Mouse (Mus musculus) CH12.LX (cell line): ENCODE results near the gene Catsper3. TPM values are rescaled to one million over a fixed set of nuclear protein-coding genes. Genes with fewer than 3 reads are reported as not detected.

Source experiments
- DNase-seq: peaks from one replicate; pipeline ENCODE4 v3.0.0-alpha.2; 2013; ENCODE audit errors: extremely low read depth
- H3K27ac ChIP-seq: 2 replicates; pipeline ENCODE4 v1.5.1; 2012; ENCODE audit warnings: low read depth, mild to moderate bottlenecking, control low read depth, moderate library complexity; ENCODE audit not compliant: insufficient read depth
- H3K27me3 ChIP-seq: replicated peaks from 2 replicates; pipeline ENCODE3; 2012; ENCODE audit warnings: inconsistent platforms
- H3K36me3 ChIP-seq, 2 experiments: replicated peaks in 1 of 2; 2 replicates each; pipeline versions ENCODE3 to v1.6.1; 2012; ENCODE audit warnings: inconsistent platforms in 1 of 2, low read length in 1 of 2, mild to moderate bottlenecking in 1 of 2, mixed read lengths in 1 of 2, moderate library complexity in 1 of 2; ENCODE audit not compliant: control insufficient read depth in 1 of 2, insufficient read depth in 1 of 2
- H3K4me1 ChIP-seq, 2 experiments: 2 replicates each; pipeline ENCODE4 v1.6.1; 2012; ENCODE audit warnings: inconsistent platforms in 1 of 2, moderate library complexity in 1 of 2; ENCODE audit not compliant: insufficient read depth in 2 of 2, control insufficient read depth in 1 of 2
- H3K4me2 ChIP-seq: 2 replicates; pipeline ENCODE4 v1.6.1; 2012; ENCODE audit warnings: low read depth, mild to moderate bottlenecking, control low read depth; ENCODE audit not compliant: poor library complexity, insufficient read depth, severe bottlenecking
- H3K4me3 ChIP-seq, 3 experiments: fragments of 150-350 bp in 1 of 3; sonication (generic) in 1 of 3; replicated peaks in 1 of 3; 2 replicates each; pipeline versions ENCODE3 to v1.5.1; 2011 to 2012; ENCODE audit warnings: low read depth in 2 of 3, low read length in 2 of 3, mild to moderate bottlenecking in 2 of 3, moderate library complexity in 2 of 3, control low read depth in 1 of 3, improper control_type of control experiment in 1 of 3, inconsistent platforms in 1 of 3, mixed read lengths in 1 of 3; ENCODE audit not compliant: poor library complexity in 1 of 3
- H3K79me2 ChIP-seq: replicated peaks from 2 replicates; pipeline ENCODE4 v1.6.1; 2012; ENCODE audit warnings: mild to moderate bottlenecking, moderate library complexity; ENCODE audit not compliant: control insufficient read depth, poor library complexity, insufficient read depth, severe bottlenecking; ENCODE audit errors: extremely low read depth
- H3K9ac ChIP-seq: 2 replicates; pipeline ENCODE4 v1.6.1; 2012; ENCODE audit warnings: low read depth, mild to moderate bottlenecking, control low read depth, moderate library complexity; ENCODE audit not compliant: insufficient read depth
- H3K9me3 ChIP-seq: replicated peaks from 2 replicates; pipeline ENCODE3; 2012; ENCODE audit warnings: low read length, inconsistent platforms, mixed read lengths
- BHLHE40 ChIP-seq: IDR thresholded peaks from 2 replicates; pipeline ENCODE4 v1.6.1; 2011; ENCODE audit warnings: mild to moderate bottlenecking, low read depth, low read length, improper control_type of control experiment
- CHD2 ChIP-seq: IDR thresholded peaks from 2 replicates; pipeline ENCODE4 v1.6.1; 2011; ENCODE audit warnings: low read length, improper control_type of control experiment
- CTCF ChIP-seq, 2 experiments: IDR thresholded peaks in 1 of 2; conservative IDR thresholded peaks in 1 of 2; 2 replicates each; pipeline ENCODE4 v1.5.1; 2011 to 2012; ENCODE audit warnings: low read depth in 2 of 2, low read length in 2 of 2, improper control_type of control experiment in 1 of 2, inconsistent platforms in 1 of 2, mild to moderate bottlenecking in 1 of 2, moderate library complexity in 1 of 2
- E2F4 ChIP-seq: IDR thresholded peaks from 2 replicates; pipeline ENCODE4 v1.6.1; 2011; ENCODE audit warnings: low read depth, low read length, improper control_type of control experiment; ENCODE audit not compliant: insufficient replicate concordance
- ETS1 ChIP-seq: conservative IDR thresholded peaks from 2 replicates; pipeline ENCODE4 v1.6.1; 2012; ENCODE audit warnings: low read depth, mild to moderate bottlenecking, inconsistent platforms, low read length, improper control_type of control experiment, moderate library complexity
- JUN ChIP-seq: IDR thresholded peaks from 2 replicates; pipeline ENCODE4 v1.6.1; 2011; ENCODE audit warnings: low read depth, mild to moderate bottlenecking, low read length, improper control_type of control experiment, moderate library complexity; ENCODE audit not compliant: insufficient read depth
- JUND ChIP-seq: conservative IDR thresholded peaks from 2 replicates; pipeline ENCODE4 v1.6.1; 2011; ENCODE audit warnings: low read depth, low read length, improper control_type of control experiment
- KAT2A ChIP-seq: IDR thresholded peaks from 2 replicates; pipeline ENCODE4 v1.6.1; 2012; ENCODE audit warnings: low read length, improper control_type of control experiment, inconsistent platforms; ENCODE audit not compliant: insufficient replicate concordance
- MAFK ChIP-seq: IDR thresholded peaks from 2 replicates; pipeline ENCODE4 v1.6.1; 2011; ENCODE audit warnings: low read length, improper control_type of control experiment; ENCODE audit not compliant: insufficient replicate concordance
- MAX ChIP-seq: IDR thresholded peaks from 2 replicates; pipeline ENCODE4 v1.6.1; 2011; ENCODE audit warnings: low read length, improper control_type of control experiment
- MEF2A ChIP-seq: IDR thresholded peaks from 2 replicates; pipeline ENCODE4 v1.6.1; 2014; ENCODE audit warnings: low read depth, mild to moderate bottlenecking, inconsistent platforms, low read length, improper control_type of control experiment, borderline replicate concordance
- NRF1 ChIP-seq: IDR thresholded peaks from 2 replicates; pipeline ENCODE4 v1.6.1; 2014; ENCODE audit warnings: low read depth, mild to moderate bottlenecking, inconsistent platforms, low read length, improper control_type of control experiment, moderate library complexity
- POLR2A ChIP-seq: IDR thresholded peaks from 2 replicates; pipeline ENCODE4 v1.6.1; 2011; ENCODE audit warnings: low read depth, mild to moderate bottlenecking, improper control_type of control experiment, low read length
- RAD21 ChIP-seq: IDR thresholded peaks from 2 replicates; pipeline ENCODE4 v1.6.1; 2011; ENCODE audit warnings: low read depth, mild to moderate bottlenecking, low read length, improper control_type of control experiment, moderate library complexity
- TBP ChIP-seq: conservative IDR thresholded peaks from 2 replicates; pipeline ENCODE4 v1.6.1; 2011; ENCODE audit warnings: low read depth, low read length, improper control_type of control experiment
- UBTF ChIP-seq: IDR thresholded peaks from 2 replicates; pipeline ENCODE4 v1.6.1; 2012; ENCODE audit warnings: low read depth, mild to moderate bottlenecking, inconsistent platforms, low read length, improper control_type of control experiment, moderate library complexity
- USF1 ChIP-seq: IDR thresholded peaks from 2 replicates; pipeline ENCODE4 v1.6.1; 2014; ENCODE audit warnings: low read depth, mild to moderate bottlenecking, inconsistent platforms, low read length, improper control_type of control experiment
- USF2 ChIP-seq: conservative IDR thresholded peaks from 2 replicates; pipeline ENCODE4 v1.6.1; 2011; ENCODE audit warnings: low read depth, low read length, improper control_type of control experiment
- ZC3H11A ChIP-seq: IDR thresholded peaks from 2 replicates; pipeline ENCODE4 v1.6.1; 2012; ENCODE audit warnings: low read depth, mild to moderate bottlenecking, inconsistent platforms, low read length, improper control_type of control experiment
- ZMIZ1 ChIP-seq: IDR thresholded peaks from 2 replicates; pipeline ENCODE4 v1.6.1; 2012; ENCODE audit warnings: low read depth, mild to moderate bottlenecking, inconsistent platforms, low read length, improper control_type of control experiment
- dilution Hi-C: fragments of 300-500 bp; cut with MboI; formaldehyde crosslinking; loops from 2 replicates; pipeline ENCODE4 v1.14.3; 2020; ENCODE audit warnings: low sequenced_read_pairs; ENCODE audit not compliant: extremely low pct_unique_long_range_greater_than_20kb, extremely low pct_ligation_motif_present
- in situ Hi-C: fragments of 300-500 bp; cut with MboI; formaldehyde crosslinking; loops from 3 replicates; pipeline ENCODE4 v1.14.3; 2019; ENCODE audit warnings: low sequenced_read_pairs, low pct_ligation_motif_present, low pct_unique_long_range_greater_than_20kb, mixed read lengths
- polyA plus RNA-seq: library from polyadenylated mRNA; unstranded; fragments of >175 nt; gene quantifications from 2 replicates; pipeline ENCODE4 v1.2.1, GENCODE M21; 2012; ENCODE audit warnings: low read depth; ENCODE audit not compliant: insufficient read length
- total RNA-seq, 2 experiments: library from RNA; depleted of rRNA; stranded (reverse); fragments of 300-350 nt in 1 of 2; fragments of >200 nt in 1 of 2; gene quantifications; 2 replicates each; pipeline ENCODE4 v1.2.3; 2012 to 2014

Catsper3 gene
- total and polyA plus RNA-seq, 3 experiments = not detected

- Histone ChIP-seq H3K4me2 (no peak within 1 kb of the TSS), H3K9ac (no peak within 1 kb of the TSS), H3K27me3 (peaks cover 14% of the 10 kb centered on the region)
- no peak for DNase-seq
- TF ChIP-seq E2F4 (no peak), KAT2A (no peak), USF1 (no peak), USF2 (no peak), RAD21 (no peak), JUN (no peak), MAFK (no peak), NRF1 (no peak), CHD2 (no peak), ZMIZ1 (no peak), BHLHE40 (no peak), MEF2A (no peak), UBTF (no peak), JUND (no peak)
- TF ChIP-seq, all 38 proteins: peak for 0
- dilution Hi-C loops (no loop called here), in situ Hi-C loops (no loop called here)
- Histone ChIP-seq H3K9me3 (peaks cover 2% of the 10 kb centered on the region), H3K4me1 (peaks cover 0 to 7% of the 10 kb centered on the region in 2 experiments; a peak in 2 of 4 replicates), H3K4me3 (no peak within 1 kb of the TSS), H3K27ac (no peak within 1 kb of the TSS), H3K36me3 (no peaks in the 10 kb centered on the region), H3K79me2 (no peaks in the 10 kb centered on the region)
Measured at GRCm38 (mm10) chr13:55836142-55836625, 51.8 kb downstream of the Catsper3 start, which contains the start of gene Pitx1. TSS of gene Pitx1 (minus strand) at chr13:55836192.

GRCm38 (mm10) chr13:55836786-55837780, 52.7 kb downstream of the Catsper3 start:
- peaks cover 0 to 16% of the 10 kb centered on the region in 2 experiments; a peak in 2 of 4 replicates for H3K4me1 ChIP-seq
- no peaks in the 10 kb centered on the region for H3K36me3 ChIP-seq
- H3K4me2 ChIP-seq = no peak overlapping the region
- H3K27me3 ChIP-seq = peaks cover 14% of the 10 kb centered on the region
- no peak for TF ChIP-seq TBP
- TF ChIP-seq CTCF (conservative IDR thresholded peaks at IDR 0.05 in 1 of 2, IDR thresholded peaks at IDR 0.05 in 1 of 2; ENCODE audit: low read depth in 2 of 2, low read length in 2 of 2) = no peak
- TF ChIP-seq MAX = no peak
- no peak for TF ChIP-seq POLR2A
- no peak for TF ChIP-seq E2F4
- no peak for TF ChIP-seq ZC3H11A
- TF ChIP-seq JUN = no peak
- no peak for TF ChIP-seq ETS1
- no peaks in the 10 kb centered on the region for H3K79me2 ChIP-seq
- no peaks in the 10 kb centered on the region for H3K9me3 ChIP-seq
- no peak overlapping the region for H3K9ac ChIP-seq
- in situ Hi-C loops (no loop called here), dilution Hi-C loops (no loop called here)
- no peak overlapping the region for H3K27ac ChIP-seq
- DNase-seq = no peak
- no peak overlapping the region for H3K4me3 ChIP-seq
